Mouse (Mus musculus): ENCODE data around the gene Nsf.

GRCm38 (mm10) chr11:103848287-103848686 is 105.6 kb downstream of the Nsf start:
- no peak for TF ChIP-seq POLR2A (IDR thresholded peaks at IDR 0.05; ENCODE audit: borderline replicate concordance, control insufficient read depth, low read depth, low read length)
- no peak for TF ChIP-seq CTCF (IDR thresholded peaks at IDR 0.05; ENCODE audit: control insufficient read depth, insufficient read depth, low read length)

Data from bone marrow, adult 2 months (tissue).